Mouse (Mus musculus) intestine, postnatal 0 days (tissue): ENCODE measurements at regions not wholly inside any gene's neighbourhood (a gene's known extent, or its start where the extent isn't known, plus 50 kb on each side); places are given as distances from the start of the nearest gene placed in this dataset.
A peak's percentile ranks its signal among the peaks of the same experiment; 100 is the strongest.

Experiments used
- ATAC-seq: fragments of 200-750 bp; cut with Nextera tagmentation; 2 replicates; pipeline ENCODE4 v1.8.0; 2017; ENCODE audit warnings: mild to moderate bottlenecking, moderate TSS enrichment, moderate library complexity
- H3K27ac ChIP-seq: fragments of 300-500 bp; sonication (generic); 2 replicates; pipeline ENCODE4 v1.5.1; 2014; ENCODE audit warnings: mild to moderate bottlenecking, low read depth, low read length, moderate library complexity
- H3K27me3 ChIP-seq: fragments of 300-500 bp; sonication (generic); replicated peaks from 2 replicates; pipeline ENCODE4 v1.6.1; 2014; ENCODE audit warnings: low read length, mixed read lengths; ENCODE audit not compliant: control insufficient read depth, insufficient read depth
- H3K36me3 ChIP-seq: fragments of 300-500 bp; sonication (generic); 2 replicates; pipeline ENCODE4 v1.6.1; 2014; ENCODE audit warnings: mild to moderate bottlenecking, moderate library complexity; ENCODE audit not compliant: control insufficient read depth, insufficient read depth
- H3K4me1 ChIP-seq: fragments of 300-500 bp; sonication (generic); replicated peaks from 2 replicates; pipeline ENCODE4 v1.6.1; 2014; ENCODE audit warnings: antibody characterized with exemption, low read length, mixed read lengths; ENCODE audit not compliant: control insufficient read depth, insufficient read depth
- H3K4me2 ChIP-seq: fragments of 300-500 bp; sonication (generic); replicated peaks from 2 replicates; pipeline ENCODE4 v1.6.1; 2014; ENCODE audit warnings: low read depth, mild to moderate bottlenecking, moderate library complexity
- H3K4me3 ChIP-seq: fragments of 300-500 bp; sonication (generic); 2 replicates; pipeline ENCODE4 v1.5.1; 2014; ENCODE audit warnings: low read depth, low read length
- H3K9ac ChIP-seq: fragments of 300-500 bp; sonication (generic); 2 replicates; pipeline ENCODE4 v1.6.1; 2014; ENCODE audit warnings: mild to moderate bottlenecking, low read depth, low read length
- H3K9me3 ChIP-seq: fragments of 300-500 bp; sonication (generic); 2 replicates; pipeline ENCODE4 v1.6.1; 2016; ENCODE audit warnings: mixed run types; ENCODE audit not compliant: control insufficient read depth
- CTCF ChIP-seq: sonication (generic); IDR thresholded peaks from 2 replicates; pipeline ENCODE4 v1.5.1; 2016; ENCODE audit warnings: low read depth, mild to moderate bottlenecking, control low read depth, antibody characterized with exemption, moderate library complexity
- WGBS: fragments of 180-500 bp; shearing (Covaris S2); extraction: QIAGEN DNeasy Blood & Tissue Kit; methylation state at CpG from one replicate; pipeline ENCODE4 v1.1.7; 2014; 5-methylcytosine and 5-hydroxymethylcytosine counted together

DNA sequence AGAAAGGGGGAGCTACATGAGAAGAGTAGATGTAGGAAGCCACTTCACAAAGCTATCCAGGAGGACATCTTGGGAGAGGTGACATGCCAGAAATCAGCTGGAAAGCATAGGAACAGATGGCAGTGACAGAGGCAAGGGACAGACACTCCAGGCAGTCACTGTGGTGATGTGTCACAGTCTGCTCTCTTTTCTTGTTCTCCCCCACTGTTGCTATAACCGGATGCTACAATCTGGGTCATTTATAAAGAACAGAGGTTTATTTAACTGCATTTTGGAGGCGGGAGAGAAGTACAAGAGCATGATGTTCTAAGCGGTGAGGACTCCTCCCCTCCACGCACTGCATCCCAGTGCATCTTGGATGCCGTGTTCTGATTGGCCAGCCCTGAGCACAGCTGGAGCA lies 133.8 kb upstream of the Med13l start:
- Histone ChIP-seq H3K4me3 (no peak overlapping the region), H3K4me1 (no peaks in the 10 kb centered on the region), H3K4me2 (no peak overlapping the region), H3K9me3 (no peaks in the 10 kb centered on the region), H3K9ac (no peak overlapping the region), H3K36me3 (no peaks in the 10 kb centered on the region), H3K27ac (no peak overlapping the region), H3K27me3 (no peaks in the 10 kb centered on the region)
- WGBS, result 49% methylated on average over 5 of the region's 5 CpGs
- TF ChIP-seq CTCF, result no peak
- ATAC-seq, result no peak

GRCm38 (mm10) chr5:118428323-118429095 lies 132.0 kb upstream of the Med13l start:
- H3K9me3 ChIP-seq, result no peaks in the 10 kb centered on the region
- no peak for TF ChIP-seq CTCF
- no peaks in the 10 kb centered on the region for H3K4me1 ChIP-seq
- H3K9ac ChIP-seq, result no peak overlapping the region
- 69% methylated on average over 18 of the region's 18 CpGs for WGBS
- no peak for ATAC-seq
- no peak overlapping the region for H3K4me3 ChIP-seq
- no peaks in the 10 kb centered on the region for H3K36me3 ChIP-seq
- H3K27me3 ChIP-seq, result no peaks in the 10 kb centered on the region
- H3K27ac ChIP-seq, result no peak overlapping the region
- H3K4me2 ChIP-seq, result no peak overlapping the region

- TF ChIP-seq CTCF, result peak; percentile 68
- Histone ChIP-seq H3K9ac (no peak overlapping the region), H3K4me1 (no peaks in the 10 kb centered on the region), H3K4me2 (no peak overlapping the region), H3K27ac (no peak overlapping the region), H3K9me3 (no peaks in the 10 kb centered on the region), H3K27me3 (peaks cover 9% of the 10 kb centered on the region; the same call in 1 of the 2 replicates), H3K36me3 (no peaks in the 10 kb centered on the region), H3K4me3 (no peak overlapping the region)
- 56% methylated on average over 4 of the region's 4 CpGs for WGBS
- no peak for ATAC-seq
These were observed 126.9 kb upstream of the Med13l start for GRCm38 (mm10) chr5:118433599-118433998.

GRCm38 (mm10) chr5:118434718-118435555 lies 125.5 kb upstream of the Med13l start:
- H3K27me3 ChIP-seq, result peaks cover 9% of the 10 kb centered on the region; the same call in 1 of the 2 replicates
- no peaks in the 10 kb centered on the region for H3K36me3 ChIP-seq
- WGBS, result 54% methylated on average over 20 of the region's 20 CpGs
- no peak overlapping the region for H3K27ac ChIP-seq
- H3K9ac ChIP-seq, result no peak overlapping the region
- no peak overlapping the region for H3K4me2 ChIP-seq
- ATAC-seq, result no peak
- no peaks in the 10 kb centered on the region for H3K9me3 ChIP-seq
- no peak overlapping the region for H3K4me3 ChIP-seq
- no peaks in the 10 kb centered on the region for H3K4me1 ChIP-seq
- no peak for TF ChIP-seq CTCF

DNA sequence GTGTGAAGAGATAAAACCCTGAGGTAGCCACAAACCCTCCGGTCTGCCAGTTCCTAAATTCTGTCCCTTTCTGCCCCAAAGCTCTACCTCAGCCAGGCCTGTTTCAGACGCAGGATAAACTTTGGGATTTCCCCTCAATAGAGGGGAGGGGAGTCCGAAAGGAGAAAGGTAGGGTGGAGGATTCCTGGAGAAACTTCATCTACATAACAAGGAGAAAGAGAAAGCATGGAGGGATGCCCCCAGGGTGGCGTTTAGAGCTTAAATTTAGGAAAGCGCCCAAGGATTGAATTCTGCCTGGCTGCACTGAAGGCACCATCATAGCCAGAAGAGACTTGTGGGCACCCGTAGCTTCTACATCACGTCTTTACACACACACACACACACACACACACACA lies 124.9 kb upstream of the Med13l start:
- Histone ChIP-seq H3K36me3 (no peaks in the 10 kb centered on the region), H3K9me3 (no peaks in the 10 kb centered on the region), H3K27ac (no peak overlapping the region), H3K4me1 (no peaks in the 10 kb centered on the region), H3K9ac (no peak overlapping the region), H3K4me3 (no peak overlapping the region), H3K4me2 (no peak overlapping the region), H3K27me3 (peaks cover 9% of the 10 kb centered on the region; the same call in 1 of the 2 replicates)
- TF ChIP-seq CTCF, result no peak
- ATAC-seq, result no peak
- WGBS, result 74% methylated on average over 7 of the region's 7 CpGs

- no peak overlapping the region for H3K4me3 ChIP-seq
- H3K9me3 ChIP-seq, result no peaks in the 10 kb centered on the region
- peaks cover 9% of the 10 kb centered on the region; the same call in 1 of the 2 replicates for H3K27me3 ChIP-seq
- WGBS, result 64% methylated on average over 9 of the region's 9 CpGs
- no peaks in the 10 kb centered on the region for H3K36me3 ChIP-seq
- TF ChIP-seq CTCF, result no peak
- no peak for ATAC-seq
- no peak overlapping the region for H3K4me2 ChIP-seq
- H3K27ac ChIP-seq, result no peak overlapping the region
- H3K9ac ChIP-seq, result no peak overlapping the region
- H3K4me1 ChIP-seq, result no peaks in the 10 kb centered on the region
These were observed 124.4 kb upstream of the Med13l start for GRCm38 (mm10) chr5:118436035-118436434.
